Mouse (Mus musculus) right cerebral cortex, postnatal 14 days (tissue): Measurements from ENCODE around the gene Spata31d1d.

Experiments used
- DNase-seq: peaks from one replicate; pipeline ENCODE4 v3.0.0; 2022

Spata31d1d gene

DNA sequence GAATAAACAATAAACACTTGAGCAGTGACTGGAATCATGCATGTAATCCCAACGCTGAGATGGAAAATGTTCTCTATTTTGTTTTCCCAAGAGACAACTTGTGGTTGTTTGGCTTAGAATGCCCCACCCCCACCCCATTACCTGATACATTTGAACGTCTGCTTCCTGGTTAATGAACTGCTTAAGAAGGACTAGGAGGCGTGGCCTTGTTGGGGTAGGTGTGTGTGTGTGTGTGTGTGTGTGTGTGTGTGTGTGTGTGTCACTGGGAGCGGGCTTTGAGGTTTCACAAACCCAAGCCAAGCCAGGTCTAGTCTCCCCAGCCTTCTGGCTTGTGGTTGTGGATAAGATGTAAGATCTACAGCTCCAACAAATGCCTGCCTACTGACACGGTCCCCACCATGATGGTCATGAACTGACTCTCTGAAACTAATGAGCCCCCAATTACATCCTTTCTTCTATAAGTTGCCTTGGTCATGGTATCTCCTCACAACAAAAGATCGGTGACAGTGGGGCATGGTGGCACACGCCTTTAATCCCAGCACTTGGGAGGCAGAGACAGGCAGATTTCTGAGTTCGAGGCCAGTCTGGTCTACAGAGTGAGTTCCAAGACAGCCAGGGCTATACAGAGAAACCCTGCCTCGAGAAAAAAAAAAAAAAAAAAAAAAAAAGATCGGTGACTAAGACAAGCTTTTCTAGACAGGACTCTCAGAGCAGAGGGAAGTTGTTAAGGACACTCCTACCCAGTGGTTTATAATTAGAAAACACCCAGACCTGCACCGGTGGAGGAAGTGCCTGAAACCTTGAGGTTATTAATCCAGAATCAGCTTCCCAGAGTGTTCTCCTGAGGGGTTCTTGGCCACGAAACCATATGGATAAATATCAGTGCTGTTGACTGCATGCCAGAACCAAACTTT lies 55.0 kb downstream of the Spata31d1d start:
- no peak for DNase-seq
